ENCODE assay signal across 8 mouse cellular contexts in the genomic region with DNA sequence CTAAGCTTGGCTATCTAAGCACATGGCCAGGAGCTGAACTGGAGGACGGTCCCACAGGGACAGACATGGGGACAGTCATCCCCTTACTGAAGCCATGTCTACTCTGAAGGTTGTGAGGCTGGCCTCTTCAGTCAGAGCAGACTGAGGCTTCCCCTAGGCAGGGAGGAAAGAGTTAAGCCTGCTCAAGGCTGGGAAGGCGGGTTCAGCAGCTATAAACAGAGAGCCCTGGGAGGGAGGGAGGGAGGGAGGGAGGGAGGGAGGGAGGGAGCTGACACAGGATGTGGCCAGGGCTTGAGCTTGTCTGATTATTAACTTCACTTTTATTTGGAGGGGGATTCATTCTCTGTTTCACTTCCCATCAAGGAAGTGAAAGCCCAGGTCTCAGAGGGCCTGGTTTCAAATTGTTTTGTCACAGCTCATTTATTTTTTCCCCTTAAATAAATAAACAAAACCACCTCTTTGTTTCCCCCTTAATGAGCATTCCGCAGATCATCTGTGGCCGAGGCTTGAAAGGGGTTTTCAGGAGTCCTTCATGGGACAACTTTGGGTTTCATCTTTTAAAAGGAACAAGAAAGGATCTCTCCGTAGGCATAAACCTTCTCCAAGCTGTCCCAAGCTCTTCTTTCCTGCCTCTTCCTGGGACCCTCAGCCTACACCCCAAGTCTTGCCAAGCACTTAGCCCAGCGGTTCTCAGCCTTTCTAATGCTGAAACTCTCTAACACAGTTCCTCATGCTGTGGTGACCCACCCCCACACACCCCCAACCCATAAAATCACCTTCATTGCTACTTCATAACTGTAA. TPM values are rescaled to one million over a fixed set of nuclear protein-coding genes. Genes with fewer than 3 reads are reported as not detected.
DNase-seq lines count a peak whose midpoint lies in the region; ATAC-seq lines count a peak whose summit lies in the region.

No protein-coding gene starts in this region.

- peak; percentile 75 for DNase-seq in adrenal gland, postnatal 14 days
- DNase-seq in heart, adult 8-10 months (ENCODE audit: low spot score): peak; percentile 50
- peak; percentile 60 to 66 for DNase-seq in kidney, adult 8-10 months
- DNase-seq in lung, postnatal 4 days: peak; percentile 67 to 69
- peak; percentile 67 to 78 for DNase-seq in spleen, postnatal 36 days (ENCODE audit: low spot score in 2 of 2)
- DNase-seq in layer of hippocampus, adult 9-10 months (ENCODE audit: low spot score): no peak
- DNase-seq in ovary, postnatal 10 days (ENCODE audit: low spot score): no peak

- ATAC-seq in CD4-positive, CD25-positive, alpha-beta regulatory T cell, adult 4 months: peak; percentile 60

RNA-seq across cellular contexts. Expression of a gene that starts 17.9 kb away (rescaled TPM):
- polyA plus RNA-seq in CD4-positive, CD25-positive, alpha-beta regulatory T cell, adult 4 months (2017; shearing (Covaris generic)): 100 to 1,000 TPM; 139 to 188 TPM
- 197 and 204 TPM in 2 replicates for total RNA-seq in adrenal gland, postnatal 14 days (2021)
- total RNA-seq in heart, adult 8-10 months (2022): 100 to 1,000 TPM in 1 of 4 experiments, 10 to 100 TPM in 3; 65.0 to 103 (median 80.0) TPM

Comparison
In these comparisons a context has a peak if more than half of its experiments do, and no peak if none do; other contexts are left out.
1. DNase-seq: peak in adrenal gland, postnatal 14 days (single experiment), heart, adult 8-10 months (single experiment), kidney, adult 8-10 months (2 of 2), lung, postnatal 4 days (2 of 2) and spleen, postnatal 36 days (2 of 2); none in layer of hippocampus, adult 9-10 months (single experiment) and ovary, postnatal 10 days (single experiment).